Mouse (Mus musculus) thymus, postnatal 36 days (tissue): ENCODE results near the gene Mfrp.

Experiments
- DNase-seq, 2 experiments: peaks; one replicate each; pipeline ENCODE4 v3.0.0; 2022; ENCODE audit warnings: mixed read lengths in 2 of 2

Gene Mfrp

DNA sequence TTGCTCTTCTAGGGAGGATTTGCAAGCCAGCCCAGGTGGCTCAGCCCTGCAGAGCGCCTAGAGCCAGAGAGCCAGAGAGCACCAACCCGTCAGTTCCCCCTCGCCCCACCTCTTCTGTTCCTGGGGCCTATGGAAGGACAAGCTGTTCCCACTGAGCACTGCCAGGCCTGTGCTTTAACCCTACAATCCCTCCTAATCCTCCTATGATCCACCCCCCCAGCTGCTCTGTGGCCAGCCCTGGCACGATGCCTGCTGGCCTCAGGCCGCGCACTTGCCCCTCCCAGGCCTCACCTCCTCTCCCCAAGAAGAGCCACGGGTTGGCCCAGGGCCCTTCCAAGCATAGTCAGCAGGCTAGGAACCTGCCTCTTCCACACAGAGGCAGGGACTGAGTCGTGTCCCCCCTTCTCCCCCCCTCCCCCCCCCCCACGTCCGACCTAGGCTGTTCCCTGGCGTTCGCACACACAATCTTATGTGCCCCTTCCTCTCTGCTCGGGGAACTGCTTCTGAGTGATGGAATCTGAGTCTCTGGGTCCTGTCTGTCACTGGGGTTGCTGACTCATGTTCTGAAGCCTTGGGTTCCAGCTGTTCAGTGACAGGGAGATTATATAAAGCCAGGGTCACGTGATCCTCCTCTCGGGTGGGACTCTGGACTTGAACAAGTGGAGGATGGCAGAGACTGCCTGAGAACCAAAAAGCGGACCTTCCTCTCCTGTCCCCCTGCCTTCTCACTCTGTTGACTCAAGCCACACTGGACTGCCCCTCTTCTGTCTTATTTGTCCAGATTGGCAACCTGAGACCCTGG, 22.4 kb upstream of the Mfrp start:
- DNase-seq: no peak

DNA sequence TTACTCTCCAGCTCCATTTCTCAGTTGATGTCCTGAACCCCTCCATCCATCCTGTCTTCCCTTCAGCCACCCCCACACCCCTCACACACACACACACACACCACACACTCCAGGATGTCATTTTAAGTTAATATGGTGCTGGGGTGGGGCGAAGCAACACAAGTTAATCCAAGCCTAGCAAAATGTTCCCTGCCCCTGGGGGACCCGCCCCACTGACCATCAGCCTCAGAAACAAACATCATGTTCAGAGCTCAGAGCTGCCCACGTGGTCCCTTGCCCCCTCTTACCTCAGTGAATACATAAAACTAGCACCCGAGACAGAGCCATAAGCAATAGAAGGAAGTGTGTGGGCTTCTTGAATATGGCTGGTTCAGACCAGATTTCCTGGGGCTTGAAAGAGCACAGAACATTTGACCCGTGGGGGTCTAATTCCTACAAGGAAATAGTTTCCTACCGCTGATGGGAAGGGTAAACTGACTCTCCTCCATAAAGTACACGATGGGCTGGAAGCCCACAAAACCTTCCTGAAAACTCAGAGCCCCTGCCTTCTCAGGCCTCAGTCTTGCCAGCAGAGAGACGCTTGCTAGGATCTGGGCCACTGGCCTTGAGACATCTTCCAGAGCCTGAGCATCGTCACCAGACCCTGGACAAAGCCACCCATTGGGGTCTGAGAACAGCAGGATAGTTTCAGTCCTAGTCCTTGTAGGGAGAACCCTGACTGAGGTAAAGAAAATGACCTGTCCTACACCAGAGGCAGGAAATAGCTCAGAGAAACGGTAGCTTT, 21.3 kb upstream of the Mfrp start:
- no peak for DNase-seq

DNA sequence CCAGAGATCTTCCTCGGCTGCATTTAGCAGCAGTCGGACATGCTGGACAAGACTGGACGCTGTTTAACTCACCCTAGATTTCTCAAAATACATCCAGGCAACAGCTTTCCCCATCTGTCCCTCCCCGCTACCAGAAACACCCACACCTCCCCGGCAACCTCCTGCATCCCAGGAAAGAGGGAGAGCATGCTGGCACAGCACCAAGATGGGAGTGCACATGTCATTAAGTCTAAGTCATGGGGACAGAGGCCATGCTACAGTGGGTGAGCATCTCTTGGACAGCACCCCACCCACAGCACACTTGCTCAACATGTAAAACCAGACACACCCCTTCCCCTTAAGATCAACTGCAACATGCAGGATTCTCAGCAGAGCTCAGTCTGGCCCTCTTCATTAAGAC, 20.6 kb upstream of the Mfrp start:
- DNase-seq: no peak

DNA sequence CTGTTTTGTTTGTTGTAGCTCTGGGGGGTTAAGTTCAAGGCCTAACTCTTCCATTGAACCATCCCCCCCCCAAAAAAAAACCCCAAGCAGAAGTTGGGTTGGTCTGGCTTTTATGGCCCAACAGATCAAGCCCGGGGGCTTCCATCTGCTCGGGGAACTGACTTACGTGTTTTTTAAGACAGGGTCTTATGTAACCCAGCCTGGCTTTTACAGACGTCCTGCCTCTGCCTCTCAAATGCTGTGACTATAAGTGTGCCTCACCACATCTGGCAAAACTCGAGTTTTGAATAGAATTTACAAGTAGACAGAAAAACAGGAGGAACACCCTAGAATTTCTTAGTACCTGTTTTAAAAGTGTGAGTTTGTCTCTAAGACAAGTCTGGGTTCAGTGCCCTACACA, 19.9 kb upstream of the Mfrp start:
- DNase-seq: no peak

DNA sequence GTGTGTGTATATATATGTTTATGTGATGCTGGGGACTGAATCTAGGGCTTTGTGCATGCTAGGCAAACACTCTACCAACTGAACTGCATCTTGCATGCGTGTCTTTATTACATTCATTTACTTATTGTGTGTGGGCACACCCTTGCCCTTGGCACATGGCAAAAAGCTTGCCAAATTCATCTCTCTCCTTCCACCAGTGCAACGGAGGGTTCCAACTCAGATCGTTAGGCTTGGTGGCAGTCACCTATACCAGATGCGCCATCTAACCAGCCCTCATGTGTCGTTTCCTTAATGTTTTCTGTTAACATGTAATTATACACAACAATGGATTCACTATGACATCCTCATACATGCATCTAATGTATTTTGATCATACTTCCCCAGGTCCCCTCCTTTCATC, 19.3 kb upstream of the Mfrp start:
- no peak for DNase-seq

DNA sequence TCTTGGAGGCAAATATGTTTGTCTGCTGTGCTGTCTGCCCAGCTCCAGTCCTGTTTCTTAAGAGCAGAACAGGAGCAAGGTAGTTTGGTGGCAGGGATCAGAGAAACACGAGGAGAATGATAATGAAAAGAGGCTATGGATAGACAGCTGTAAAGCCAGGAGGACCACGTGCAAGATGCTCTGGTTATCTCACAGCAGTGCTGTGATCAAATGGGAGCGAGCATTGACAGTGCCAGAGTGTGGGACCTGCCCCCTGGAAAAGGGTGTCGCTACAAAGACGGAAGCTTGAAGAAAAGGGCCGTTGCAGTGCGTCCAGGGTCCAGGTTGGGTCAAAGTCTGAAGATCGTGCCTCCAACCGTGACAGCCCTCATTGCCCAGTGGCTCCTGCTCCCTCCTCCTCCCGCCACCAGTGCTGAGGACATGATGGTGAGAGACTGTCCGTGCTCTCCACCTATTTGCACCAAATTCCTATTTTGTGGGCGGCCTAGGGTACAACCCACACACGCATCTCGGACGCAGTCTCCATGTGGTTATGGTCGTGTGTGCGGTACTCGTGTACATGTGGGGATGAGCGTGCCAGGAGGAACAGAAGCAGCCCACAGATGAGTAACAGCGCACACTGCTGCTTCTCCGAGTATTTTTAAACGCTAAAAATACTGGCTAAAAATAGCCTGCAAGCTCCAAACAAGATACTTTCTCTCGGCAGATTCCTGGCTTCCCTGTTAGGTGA, 18.0 kb upstream of the Mfrp start:
- no peak for DNase-seq

DNA sequence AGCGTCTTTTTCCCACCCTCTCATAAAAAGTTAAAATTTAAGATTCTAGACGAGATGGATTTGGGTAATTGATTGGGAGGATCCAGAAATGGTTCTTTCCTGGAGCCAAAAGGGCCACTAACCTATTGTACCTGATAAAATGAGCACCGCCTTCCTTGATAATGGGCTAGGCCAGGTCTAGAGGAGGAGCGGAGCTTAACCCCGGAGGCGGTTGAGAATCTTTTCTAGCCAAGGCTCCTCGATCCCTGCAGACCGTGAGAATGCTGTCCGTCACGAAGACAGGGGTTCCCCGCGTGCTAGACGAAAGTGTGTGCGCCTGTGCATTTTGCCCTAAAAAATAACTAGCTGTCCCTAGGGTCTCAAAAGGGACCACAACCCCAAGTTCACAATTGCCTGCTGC, 17.3 kb upstream of the Mfrp start:
- DNase-seq: no peak

DNA sequence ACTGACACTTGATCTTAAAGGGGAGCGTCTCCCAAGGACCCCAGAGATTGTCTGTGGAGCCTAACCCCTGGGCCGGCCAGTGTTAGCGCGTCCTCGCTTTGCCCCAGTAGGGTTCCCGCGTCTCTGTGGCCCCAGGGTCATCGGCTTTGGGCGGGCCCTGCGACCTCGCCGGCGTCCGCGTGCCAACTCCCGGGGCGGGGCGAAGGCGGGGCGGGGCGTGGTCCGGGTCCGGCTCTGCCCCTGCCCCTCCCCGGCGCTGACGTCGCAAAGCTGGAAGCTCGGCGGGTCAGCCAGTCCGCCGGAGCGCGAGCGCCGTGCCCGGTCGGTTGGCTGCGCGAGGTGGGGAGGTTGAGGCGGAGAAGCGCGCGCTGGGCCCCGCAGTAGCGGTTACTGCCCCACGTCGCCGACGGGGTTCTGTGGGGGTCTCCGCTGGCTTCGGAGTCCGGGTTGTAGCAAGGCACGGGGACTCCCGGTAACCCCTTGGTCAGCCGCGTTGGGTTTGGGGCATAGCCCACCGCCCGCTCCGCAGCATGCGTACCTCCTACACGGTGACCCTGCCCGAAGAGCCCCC, 16.8 kb upstream of the Mfrp start:
- DNase-seq: peak; percentile 82 to 84

DNA sequence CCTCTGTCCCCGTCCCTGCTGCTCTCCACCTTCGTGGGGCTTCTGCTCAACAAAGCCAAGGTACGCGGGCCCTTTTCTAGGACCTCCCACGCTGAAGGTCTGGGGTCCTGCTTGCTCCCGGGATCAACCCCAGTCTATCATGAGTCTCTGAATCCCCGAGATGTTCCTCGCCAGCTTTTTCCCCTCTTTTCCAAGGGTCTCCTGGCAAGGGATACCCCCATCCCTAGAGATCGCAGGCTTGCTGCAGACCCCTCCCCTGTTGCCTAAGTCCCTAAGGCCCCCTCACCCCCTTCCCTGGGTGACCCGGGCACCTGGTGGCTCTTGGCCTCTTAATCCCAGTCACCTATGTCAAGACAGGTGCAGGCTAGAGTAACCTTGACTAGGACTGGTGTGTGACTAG, 16.3 kb upstream of the Mfrp start:
- no peak for DNase-seq

DNA sequence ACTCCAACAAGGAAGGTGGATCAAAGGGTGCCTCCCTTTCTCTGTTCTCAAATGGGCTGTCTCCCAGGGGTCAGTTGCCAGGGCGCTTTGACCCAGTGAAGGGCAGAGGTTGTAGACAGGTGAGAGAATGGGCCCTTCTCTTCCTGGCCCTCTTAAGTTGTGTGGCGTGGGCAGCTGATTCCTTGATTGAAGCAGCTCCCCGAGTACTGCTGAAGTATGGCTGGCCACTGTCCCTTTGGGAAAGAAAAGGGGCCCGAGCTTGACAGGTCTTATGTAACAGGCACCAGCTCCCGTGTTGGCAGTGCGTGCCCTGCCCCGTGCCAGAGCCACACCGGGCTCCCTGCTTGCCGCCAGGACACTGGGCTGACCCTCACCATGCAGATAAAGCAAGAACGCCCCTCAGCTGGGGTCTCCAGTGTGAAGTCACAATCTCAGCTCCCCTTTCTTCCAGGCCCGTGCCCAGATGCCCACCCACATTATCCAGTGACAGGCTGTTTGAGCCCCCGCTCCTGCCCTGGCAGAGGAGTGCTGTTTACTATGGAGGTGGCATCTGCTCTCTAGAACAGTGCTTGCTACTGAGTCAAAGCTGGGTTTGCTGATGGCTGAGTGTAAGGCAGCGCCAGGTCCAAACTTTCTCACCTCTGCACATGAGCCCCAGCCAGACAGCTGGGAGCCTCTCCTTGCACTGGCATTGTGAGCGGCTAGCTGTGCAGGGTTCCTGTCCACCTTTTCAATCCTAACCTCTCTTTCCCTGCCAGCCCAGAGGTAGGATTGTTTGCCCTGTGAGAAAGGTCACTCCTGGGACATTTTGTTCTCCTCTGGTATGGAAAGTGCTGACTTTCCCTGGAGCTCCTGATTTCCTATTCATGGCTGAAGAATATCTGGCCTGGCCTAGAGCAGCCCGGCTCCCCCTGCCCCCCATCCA, 15.5 kb upstream of the Mfrp start:
- DNase-seq: no peak

DNA sequence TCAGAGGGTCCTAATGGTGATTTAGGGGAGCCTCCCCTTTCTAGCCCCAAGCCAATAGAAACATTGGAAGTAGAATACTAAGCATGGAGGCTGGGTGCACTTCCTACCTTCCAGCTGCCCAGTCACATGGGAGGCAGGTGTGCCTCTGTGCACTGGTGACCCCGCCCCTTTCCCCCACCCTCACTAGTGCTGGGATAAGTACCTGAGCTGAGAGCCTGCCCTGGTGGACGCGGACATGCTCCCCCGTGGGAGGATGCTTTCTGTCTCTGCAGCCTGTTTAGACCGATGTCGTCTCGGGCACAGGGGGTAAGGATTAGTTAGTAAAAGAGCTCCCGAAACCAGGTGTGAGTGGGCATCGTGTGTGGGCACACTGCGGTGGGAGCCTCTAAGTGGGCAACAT, 14.6 kb upstream of the Mfrp start:
- no peak for DNase-seq

DNA sequence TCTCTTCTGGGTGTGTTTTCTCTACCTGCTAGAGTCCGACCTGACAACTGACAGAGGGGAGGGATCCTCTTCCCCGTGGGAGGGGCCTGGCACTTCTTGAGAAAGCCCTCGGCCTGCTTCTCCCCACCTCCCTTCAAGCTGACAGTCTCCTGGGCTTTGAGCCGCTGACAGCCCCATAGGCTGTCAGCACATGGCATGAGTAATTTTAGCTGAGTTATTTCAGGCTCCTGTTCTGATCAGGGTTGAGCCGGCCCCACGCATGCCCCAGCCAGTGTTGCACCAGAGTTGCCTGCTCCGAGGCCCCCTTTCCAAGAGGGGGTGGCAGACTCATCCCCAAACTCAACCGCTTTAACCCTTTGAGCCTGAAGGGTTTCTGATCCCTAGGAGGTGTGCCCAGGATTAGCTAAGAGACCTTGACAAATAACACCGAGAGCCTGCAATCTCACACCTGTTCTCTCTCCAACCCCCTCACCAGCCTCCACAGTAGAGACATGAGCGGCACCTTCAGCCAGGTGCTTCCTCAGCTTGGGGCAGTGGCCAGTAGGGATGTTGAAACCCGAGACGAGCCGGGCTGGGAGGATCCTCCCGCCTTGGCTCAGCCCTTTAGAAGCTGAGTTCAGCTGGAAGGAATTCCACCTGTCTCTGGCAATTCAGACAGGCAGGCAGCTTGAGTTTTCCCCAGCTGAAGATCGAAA, 13.6 kb upstream of the Mfrp start:
- DNase-seq: no peak

DNA sequence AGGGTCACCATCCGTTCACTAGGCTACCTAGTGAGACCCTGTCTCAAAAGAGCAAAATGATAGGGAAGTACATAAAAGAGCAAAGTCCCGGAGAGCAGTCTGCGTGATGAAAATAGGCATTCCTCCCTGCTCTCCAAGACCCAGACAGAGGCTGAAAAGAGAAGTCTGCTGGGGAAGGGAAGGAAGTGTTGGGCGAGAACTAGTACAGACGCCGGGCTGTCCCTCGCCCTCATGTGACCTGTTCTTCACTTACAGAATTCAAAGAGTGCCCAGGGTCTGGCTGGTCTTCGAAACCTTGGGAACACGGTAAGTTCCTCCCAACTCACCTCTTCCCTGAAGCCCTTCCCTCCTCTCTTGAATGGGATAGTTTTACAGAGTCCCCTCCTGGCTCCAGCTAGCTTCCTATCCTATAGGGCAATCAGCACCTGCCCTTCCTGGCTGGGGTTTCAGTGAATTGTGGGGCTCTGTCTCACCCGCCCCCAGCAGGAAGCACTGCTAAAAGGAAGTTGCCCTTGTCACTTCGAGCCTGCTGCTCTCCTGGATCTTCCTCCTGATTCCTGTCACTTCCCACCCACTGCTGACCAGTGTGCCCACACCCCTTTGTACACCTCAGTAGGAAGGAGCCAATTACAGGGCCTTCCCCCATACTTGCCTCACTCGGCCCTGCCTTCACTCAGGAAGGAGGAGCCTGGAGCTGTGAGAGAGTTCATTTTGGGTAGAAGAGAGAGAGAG, 12.5 kb upstream of the Mfrp start:
- peak; percentile 38 to 50 for DNase-seq

DNA sequence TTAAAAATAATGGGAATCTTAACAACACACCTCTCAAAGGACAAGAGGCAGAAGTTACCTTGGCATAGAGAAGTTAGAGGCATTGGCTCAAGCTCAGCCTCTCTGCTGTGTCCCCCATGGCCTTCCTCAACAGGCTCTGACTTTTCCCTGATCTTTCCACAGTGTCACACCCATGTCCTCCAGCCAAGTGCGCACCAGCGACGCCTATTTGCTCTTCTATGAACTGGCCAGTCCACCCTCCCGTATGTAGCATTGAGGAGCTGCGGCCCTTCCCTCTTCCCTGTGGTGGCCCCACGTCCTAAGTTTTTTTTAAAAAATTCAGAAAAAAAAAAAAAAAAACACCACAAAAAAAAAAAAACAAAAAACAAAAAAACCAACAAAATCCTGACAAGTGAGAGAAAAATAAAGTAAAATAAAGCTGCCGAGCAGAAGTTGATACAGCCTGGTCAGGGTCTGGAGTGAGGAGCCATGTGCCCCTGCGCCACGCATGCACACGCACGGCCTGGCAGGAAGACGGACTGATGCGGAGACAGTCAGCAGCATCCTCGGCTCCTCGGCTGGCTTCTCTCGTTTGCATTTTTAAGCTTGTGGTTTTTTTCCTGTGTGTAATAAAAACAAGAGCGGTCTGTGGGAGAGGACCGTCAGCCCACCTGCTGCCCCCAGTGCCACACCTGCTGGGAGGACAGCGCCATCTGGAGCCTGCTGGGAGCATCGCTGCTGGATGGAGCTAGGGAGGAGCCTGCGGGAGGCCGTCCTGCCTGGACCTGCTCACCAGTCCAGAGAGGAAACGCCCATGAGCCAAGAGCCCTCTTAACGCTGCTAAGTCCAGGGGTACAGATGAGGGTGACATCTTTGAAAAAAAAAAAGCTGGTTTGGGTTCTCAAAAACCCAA, 7.7 kb upstream of the Mfrp start:
- peak; percentile 89 for DNase-seq

DNA sequence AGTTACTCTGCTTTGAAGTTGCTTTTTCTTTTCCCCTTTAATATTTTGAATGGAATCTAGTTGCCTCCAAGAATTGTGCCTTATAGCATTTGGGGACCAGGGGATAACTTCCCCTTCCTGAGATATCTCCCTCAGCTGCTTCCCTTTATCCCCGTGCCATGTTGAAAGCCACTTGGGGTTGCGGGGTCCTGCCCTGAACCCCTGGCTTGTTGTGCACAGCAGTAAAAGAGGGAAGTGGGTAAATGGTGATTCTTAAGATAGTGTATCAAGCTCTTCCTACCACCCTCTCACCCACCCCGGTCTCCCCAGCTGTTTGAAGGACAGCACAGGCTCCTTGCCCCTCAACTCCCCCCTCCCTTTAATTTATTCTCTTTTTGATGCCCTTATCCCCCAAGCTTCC, 6.8 kb upstream of the Mfrp start:
- DNase-seq: no peak

DNA sequence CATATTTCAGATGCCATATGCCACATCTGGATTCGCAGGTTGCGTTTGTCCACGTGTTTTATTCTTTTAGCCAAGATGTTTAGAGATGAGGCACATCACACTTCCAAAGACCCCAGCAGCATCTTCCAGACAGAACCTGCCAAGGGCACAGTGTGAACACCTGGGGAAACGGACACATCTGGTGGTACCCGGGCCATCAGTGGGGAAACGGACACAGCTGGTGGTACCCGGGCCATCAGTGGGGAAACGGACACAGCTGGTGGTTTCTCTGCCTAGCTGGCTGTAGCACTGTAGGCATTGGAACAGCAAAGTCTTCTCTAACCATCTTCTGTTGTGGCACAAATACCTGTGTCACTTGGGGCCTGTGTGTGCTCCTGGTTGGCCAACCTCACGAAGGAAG, 5.7 kb upstream of the Mfrp start:
- DNase-seq: no peak

DNA sequence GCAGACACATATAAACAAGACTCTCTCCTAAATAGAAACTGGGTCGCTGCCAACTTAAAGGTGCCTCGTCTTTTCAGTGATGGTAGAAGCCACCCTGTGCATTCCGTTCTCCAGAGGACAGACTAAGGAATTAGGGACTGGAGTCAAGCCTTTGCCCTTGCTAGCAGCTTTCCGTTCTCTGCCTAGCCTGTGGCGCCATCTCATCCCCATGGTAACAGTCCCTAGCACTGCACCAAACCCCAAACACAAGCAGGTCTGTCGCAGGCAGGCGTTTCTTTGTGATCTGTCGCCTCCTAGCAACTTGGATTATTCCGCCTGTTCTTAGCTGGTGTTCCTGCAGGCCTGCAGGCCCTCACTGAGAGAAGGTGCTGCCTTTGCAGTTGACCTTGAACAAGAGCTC, 5.0 kb upstream of the Mfrp start:
- DNase-seq: no peak

DNA sequence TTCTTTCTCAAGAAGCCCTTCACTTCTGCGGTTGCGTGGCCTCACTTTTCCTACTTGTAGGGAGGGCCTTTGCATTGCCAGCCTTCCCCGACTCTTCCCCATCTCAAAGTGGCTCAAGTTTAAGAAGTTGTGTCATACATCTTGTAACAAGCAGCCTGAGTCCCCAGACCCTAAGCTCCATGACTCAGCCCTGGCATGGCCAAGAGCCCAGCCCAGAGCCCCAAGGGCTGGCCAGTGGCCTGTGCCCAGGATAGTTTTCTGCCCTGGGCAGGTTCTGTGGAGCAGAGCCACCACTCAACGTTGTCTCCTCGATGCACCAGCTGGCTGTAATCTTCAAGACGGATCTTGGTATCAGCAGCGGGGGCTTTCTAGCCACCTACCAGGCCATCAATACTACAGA, 3.4 kb downstream of the Mfrp start:
- DNase-seq: peak in 1 of 2 experiments; percentile 5

DNA sequence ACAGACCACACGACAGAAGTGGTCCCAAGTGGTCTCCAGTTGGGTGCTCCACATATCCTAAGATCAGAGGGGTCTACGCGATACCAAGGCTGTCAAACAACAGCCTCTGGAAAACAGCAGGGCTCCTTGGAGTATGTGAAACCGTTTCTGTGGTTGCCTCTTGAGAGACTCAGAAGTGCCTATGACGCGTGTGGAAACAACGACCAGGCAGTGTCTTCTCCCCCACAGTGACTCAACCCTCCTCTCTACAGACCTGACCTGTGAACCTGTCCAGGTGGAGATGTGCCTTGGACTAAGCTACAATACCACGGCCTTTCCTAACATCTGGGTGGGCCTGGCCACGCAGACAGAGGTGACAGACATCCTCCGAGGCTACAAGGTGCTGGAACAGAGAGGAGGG, 4.3 kb downstream of the Mfrp start:
- no peak for DNase-seq

DNA sequence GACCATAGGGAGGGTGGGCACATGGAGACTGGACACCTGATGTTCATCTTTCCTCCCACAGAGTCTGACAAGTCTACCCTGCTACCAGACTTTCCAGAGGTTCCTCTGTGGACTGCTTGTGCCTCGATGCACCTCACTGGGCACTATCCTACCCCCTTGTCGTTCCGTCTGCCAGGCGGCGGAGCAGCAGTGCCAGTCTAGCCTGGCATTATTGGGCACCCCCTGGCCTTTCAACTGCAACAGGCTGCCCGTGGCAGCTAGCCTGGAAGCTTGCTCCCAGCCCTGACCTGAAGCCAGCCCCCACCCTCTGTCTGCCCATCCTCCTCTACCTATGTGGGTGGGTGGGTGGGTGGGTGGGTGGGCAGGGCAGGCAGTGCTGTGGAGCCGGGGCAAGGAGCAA, 4.7 kb downstream of the Mfrp start:
- peak in 1 of 2 experiments; percentile 6 for DNase-seq
